Mouse (Mus musculus): ENCODE measurements around the gene Hmgb1. TPM values are rescaled to one million over a fixed set of nuclear protein-coding genes. Genes with fewer than 3 reads are reported as not detected.

Hmgb1 gene
- total and polyA plus RNA-seq, 3 experiments: 227 to 899 (median 288) TPM

DNA sequence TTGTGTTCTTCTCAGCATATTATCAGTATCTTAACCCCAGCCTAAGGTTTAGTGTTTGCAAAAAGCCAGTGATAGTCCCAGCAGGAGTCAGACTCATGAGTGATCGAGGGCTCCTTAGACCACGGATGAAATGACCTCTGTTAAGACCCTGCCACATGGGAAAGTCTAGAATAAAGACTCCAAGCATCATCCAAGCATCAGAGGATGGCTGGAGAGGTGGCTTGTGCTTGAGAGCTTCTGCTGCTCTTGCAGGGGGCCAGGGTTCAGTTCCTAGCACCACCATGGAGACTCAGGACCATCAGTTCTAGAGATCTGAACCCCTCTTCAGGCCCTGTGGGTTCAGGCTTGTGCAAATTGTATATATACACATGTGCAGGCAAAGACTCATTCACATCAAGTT is 16.2 kb downstream of the Hmgb1 start:
- TF ChIP-seq MXI1 (IDR thresholded peaks at IDR 0.05; ENCODE audit: low read depth, low read length) (no peak), TBP (conservative IDR thresholded peaks at IDR 0.05; ENCODE audit: low read depth, low read length) (no peak)
- Histone ChIP-seq H3K27me3 (replicated peaks) (no peaks in the 10 kb centered on the region), H3K4me2 (ENCODE audit: insufficient read depth, low read depth, poor library complexity, severe bottlenecking) (no peak overlapping the region), H3K27ac (ENCODE audit: insufficient read depth, low read depth) (no peak overlapping the region), H3K79me2 (replicated peaks; ENCODE audit: control insufficient read depth, extremely low read depth, insufficient read depth, poor library complexity, severe bottlenecking) (no peaks in the 10 kb centered on the region), H3K4me1 (ENCODE audit: control insufficient read depth in 1 of 2, insufficient read depth in 2 of 2) (peaks cover 4 to 12% of the 10 kb centered on the region in 2 experiments; a peak in 3 of 4 replicates), H3K9ac (ENCODE audit: insufficient read depth, low read depth) (no peak overlapping the region), H3K36me3 (replicated peaks in 1 of 2; ENCODE audit: control insufficient read depth in 1 of 2, insufficient read depth in 1 of 2, low read length in 1 of 2) (no peaks in the 10 kb centered on the region), H3K9me3 (replicated peaks; ENCODE audit: low read length) (no peaks in the 10 kb centered on the region), H3K4me3 (replicated peaks in 1 of 3; ENCODE audit: low read depth in 2 of 3, low read length in 2 of 3, poor library complexity in 1 of 3) (no peak overlapping the region)
- dilution Hi-C loops (cut with MboI; ENCODE audit: extremely low pct_ligation_motif_present, extremely low pct_unique_long_range_greater_than_20kb, low sequenced_read_pairs) (no loop called here), in situ Hi-C loops (cut with MboI; ENCODE audit: low pct_ligation_motif_present, low pct_unique_long_range_greater_than_20kb, low sequenced_read_pairs) (no loop called here)
- no peak for DNase-seq (ENCODE audit: extremely low read depth)

DNA sequence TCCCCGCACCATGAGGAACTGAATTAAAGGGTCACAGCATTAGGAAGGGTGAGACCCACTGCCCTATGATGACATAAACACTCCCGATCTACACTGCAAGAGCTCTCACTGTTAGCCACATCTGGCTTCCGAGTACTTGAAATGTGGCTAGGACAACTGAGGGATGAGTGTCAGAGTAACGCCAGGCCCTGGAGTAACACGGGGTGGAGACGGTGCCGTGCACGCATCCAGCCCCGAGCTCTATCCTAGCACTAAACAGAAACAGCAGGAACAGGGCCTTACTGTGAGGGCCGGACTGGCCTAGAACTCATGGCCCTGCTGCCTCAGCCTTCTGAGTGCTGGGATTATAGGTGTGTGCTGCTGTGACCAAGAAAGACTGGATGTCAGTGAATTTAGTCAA is 18.3 kb downstream of the Hmgb1 start:
- TF ChIP-seq ZNF384 (IDR thresholded peaks at IDR 0.05; ENCODE audit: low read depth, low read length) (no peak), TBP (conservative IDR thresholded peaks at IDR 0.05; ENCODE audit: low read depth, low read length) (no peak), SIN3A (IDR thresholded peaks at IDR 0.05; ENCODE audit: low read length) (no peak), E2F4 (IDR thresholded peaks at IDR 0.05; ENCODE audit: insufficient replicate concordance, low read depth, low read length) (no peak)
- Histone ChIP-seq H3K27ac (ENCODE audit: insufficient read depth, low read depth) (no peak overlapping the region), H3K9me3 (replicated peaks; ENCODE audit: low read length) (no peaks in the 10 kb centered on the region), H3K9ac (ENCODE audit: insufficient read depth, low read depth) (no peak overlapping the region), H3K4me1 (ENCODE audit: control insufficient read depth in 1 of 2, insufficient read depth in 2 of 2) (peaks cover 4 to 23% of the 10 kb centered on the region in 2 experiments; a peak in 3 of 4 replicates), H3K36me3 (replicated peaks in 1 of 2; ENCODE audit: control insufficient read depth in 1 of 2, insufficient read depth in 1 of 2, low read length in 1 of 2) (no peaks in the 10 kb centered on the region), H3K79me2 (replicated peaks; ENCODE audit: control insufficient read depth, extremely low read depth, insufficient read depth, poor library complexity, severe bottlenecking) (no peaks in the 10 kb centered on the region), H3K4me3 (replicated peaks in 1 of 3; ENCODE audit: low read depth in 2 of 3, low read length in 2 of 3, poor library complexity in 1 of 3) (no peak overlapping the region), H3K4me2 (ENCODE audit: insufficient read depth, low read depth, poor library complexity, severe bottlenecking) (no peak overlapping the region), H3K27me3 (replicated peaks) (no peaks in the 10 kb centered on the region)
- no peak for DNase-seq (ENCODE audit: extremely low read depth)
- in situ Hi-C loops (cut with MboI; ENCODE audit: low pct_ligation_motif_present, low pct_unique_long_range_greater_than_20kb, low sequenced_read_pairs) (no loop called here), dilution Hi-C loops (cut with MboI; ENCODE audit: extremely low pct_ligation_motif_present, extremely low pct_unique_long_range_greater_than_20kb, low sequenced_read_pairs) (no loop called here)

DNA sequence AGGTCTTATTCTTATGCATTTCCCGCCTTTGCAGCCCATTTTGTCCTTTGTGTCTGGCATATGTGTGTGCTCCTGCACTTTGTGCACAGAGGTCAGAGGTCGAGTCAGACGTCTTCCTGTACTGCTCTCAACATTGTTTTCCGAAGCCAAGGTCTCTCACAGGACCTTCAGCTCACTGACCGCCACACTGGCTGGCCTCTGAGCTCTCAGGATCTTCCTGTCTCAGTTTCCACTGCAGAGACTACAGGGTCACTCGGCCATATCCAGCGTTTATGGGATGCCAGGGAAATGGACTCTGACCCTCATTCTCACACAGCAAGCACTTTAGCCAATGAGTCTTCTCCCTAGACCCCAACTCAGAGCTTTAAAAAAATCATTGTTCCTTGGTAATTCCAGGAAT is 19.4 kb downstream of the Hmgb1 start:
- Histone ChIP-seq H3K4me1 (ENCODE audit: control insufficient read depth in 1 of 2, insufficient read depth in 2 of 2) (peaks cover 4 to 35% of the 10 kb centered on the region in 2 experiments; a peak in 3 of 4 replicates), H3K36me3 (replicated peaks in 1 of 2; ENCODE audit: control insufficient read depth in 1 of 2, insufficient read depth in 1 of 2, low read length in 1 of 2) (no peaks in the 10 kb centered on the region), H3K27ac (ENCODE audit: insufficient read depth, low read depth) (no peak overlapping the region), H3K4me2 (ENCODE audit: insufficient read depth, low read depth, poor library complexity, severe bottlenecking) (no peak overlapping the region), H3K79me2 (replicated peaks; ENCODE audit: control insufficient read depth, extremely low read depth, insufficient read depth, poor library complexity, severe bottlenecking) (no peaks in the 10 kb centered on the region), H3K27me3 (replicated peaks) (no peaks in the 10 kb centered on the region), H3K4me3 (replicated peaks in 1 of 3; ENCODE audit: low read depth in 2 of 3, low read length in 2 of 3, poor library complexity in 1 of 3) (no peak overlapping the region), H3K9ac (ENCODE audit: insufficient read depth, low read depth) (no peak overlapping the region), H3K9me3 (replicated peaks; ENCODE audit: low read length) (no peaks in the 10 kb centered on the region)
- dilution Hi-C loops (cut with MboI; ENCODE audit: extremely low pct_ligation_motif_present, extremely low pct_unique_long_range_greater_than_20kb, low sequenced_read_pairs): no loop called here
- TF ChIP-seq UBTF (IDR thresholded peaks at IDR 0.05; ENCODE audit: low read depth, low read length): no peak
- TF ChIP-seq E2F4 (IDR thresholded peaks at IDR 0.05; ENCODE audit: insufficient replicate concordance, low read depth, low read length): no peak
- no peak for TF ChIP-seq KAT2A (IDR thresholded peaks at IDR 0.05; ENCODE audit: insufficient replicate concordance, low read length)
- TF ChIP-seq MAFK (IDR thresholded peaks at IDR 0.05; ENCODE audit: insufficient replicate concordance, low read length): no peak
- no peak for TF ChIP-seq ETS1 (conservative IDR thresholded peaks at IDR 0.05; ENCODE audit: low read depth, low read length)
- TF ChIP-seq USF1 (IDR thresholded peaks at IDR 0.05; ENCODE audit: low read depth, low read length): no peak
- TF ChIP-seq ZMIZ1 (IDR thresholded peaks at IDR 0.05; ENCODE audit: low read depth, low read length): no peak
- in situ Hi-C loops (cut with MboI; ENCODE audit: low pct_ligation_motif_present, low pct_unique_long_range_greater_than_20kb, low sequenced_read_pairs): no loop called here
- no peak for DNase-seq (ENCODE audit: extremely low read depth)

Data from CH12.LX (cell line).